Mouse (Mus musculus): ENCODE measurements around the gene Ccnt2.

DNA sequence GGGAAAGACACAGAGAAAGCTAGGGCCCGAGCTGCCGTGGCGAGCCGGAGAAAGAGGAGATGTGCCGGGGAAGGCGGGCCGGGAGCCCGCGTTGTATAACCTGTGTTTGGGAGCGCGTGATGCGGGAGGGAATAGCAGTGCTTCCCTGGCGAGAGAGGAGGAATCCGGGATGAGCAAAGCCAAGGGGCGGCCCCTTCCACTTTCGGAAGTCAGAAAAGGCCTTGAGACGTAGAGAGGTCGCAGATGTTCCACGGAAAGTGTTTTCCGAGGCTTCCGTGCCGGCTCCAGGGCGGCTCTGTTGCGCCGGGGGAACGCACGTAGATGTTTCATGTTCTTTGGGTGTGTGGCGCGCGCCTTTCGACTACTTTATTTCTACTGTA, 527 bp downstream of the Ccnt2 start:
- no peak for TF ChIP-seq EP300 (IDR thresholded peaks at IDR 0.05; ENCODE audit: low read depth)
- TF ChIP-seq CTCF (IDR thresholded peaks at IDR 0.05; ENCODE audit: low read depth) = no peak
